Mouse (Mus musculus) CH12.LX (cell line): ENCODE results near the gene Arvcf. TPM values are rescaled to one million over a fixed set of nuclear protein-coding genes. Genes with fewer than 3 reads are reported as not detected.

Source experiments
- DNase-seq: peaks from one replicate; pipeline ENCODE4 v3.0.0-alpha.2; 2013; ENCODE audit errors: extremely low read depth
- H3K27ac ChIP-seq: 2 replicates; pipeline ENCODE4 v1.5.1; 2012; ENCODE audit warnings: low read depth, mild to moderate bottlenecking, control low read depth, moderate library complexity; ENCODE audit not compliant: insufficient read depth
- H3K27me3 ChIP-seq: replicated peaks from 2 replicates; pipeline ENCODE3; 2012; ENCODE audit warnings: inconsistent platforms
- H3K36me3 ChIP-seq, 2 experiments: replicated peaks in 1 of 2; 2 replicates each; pipeline versions ENCODE3 to v1.6.1; 2012; ENCODE audit warnings: inconsistent platforms in 1 of 2, low read length in 1 of 2, mild to moderate bottlenecking in 1 of 2, mixed read lengths in 1 of 2, moderate library complexity in 1 of 2; ENCODE audit not compliant: control insufficient read depth in 1 of 2, insufficient read depth in 1 of 2
- H3K4me1 ChIP-seq, 2 experiments: 2 replicates each; pipeline ENCODE4 v1.6.1; 2012; ENCODE audit warnings: inconsistent platforms in 1 of 2, moderate library complexity in 1 of 2; ENCODE audit not compliant: insufficient read depth in 2 of 2, control insufficient read depth in 1 of 2
- H3K4me2 ChIP-seq: 2 replicates; pipeline ENCODE4 v1.6.1; 2012; ENCODE audit warnings: low read depth, mild to moderate bottlenecking, control low read depth; ENCODE audit not compliant: poor library complexity, insufficient read depth, severe bottlenecking
- H3K4me3 ChIP-seq, 3 experiments: fragments of 150-350 bp in 1 of 3; sonication (generic) in 1 of 3; replicated peaks in 1 of 3; 2 replicates each; pipeline versions ENCODE3 to v1.5.1; 2011 to 2012; ENCODE audit warnings: low read depth in 2 of 3, low read length in 2 of 3, mild to moderate bottlenecking in 2 of 3, moderate library complexity in 2 of 3, control low read depth in 1 of 3, improper control_type of control experiment in 1 of 3, inconsistent platforms in 1 of 3, mixed read lengths in 1 of 3; ENCODE audit not compliant: poor library complexity in 1 of 3
- H3K79me2 ChIP-seq: replicated peaks from 2 replicates; pipeline ENCODE4 v1.6.1; 2012; ENCODE audit warnings: mild to moderate bottlenecking, moderate library complexity; ENCODE audit not compliant: control insufficient read depth, poor library complexity, insufficient read depth, severe bottlenecking; ENCODE audit errors: extremely low read depth
- H3K9ac ChIP-seq: 2 replicates; pipeline ENCODE4 v1.6.1; 2012; ENCODE audit warnings: low read depth, mild to moderate bottlenecking, control low read depth, moderate library complexity; ENCODE audit not compliant: insufficient read depth
- H3K9me3 ChIP-seq: replicated peaks from 2 replicates; pipeline ENCODE3; 2012; ENCODE audit warnings: low read length, inconsistent platforms, mixed read lengths
- CHD2 ChIP-seq: IDR thresholded peaks from 2 replicates; pipeline ENCODE4 v1.6.1; 2011; ENCODE audit warnings: low read length, improper control_type of control experiment
- E2F4 ChIP-seq: IDR thresholded peaks from 2 replicates; pipeline ENCODE4 v1.6.1; 2011; ENCODE audit warnings: low read depth, low read length, improper control_type of control experiment; ENCODE audit not compliant: insufficient replicate concordance
- ELF1 ChIP-seq: IDR thresholded peaks from 2 replicates; pipeline ENCODE4 v1.6.1; 2014; ENCODE audit warnings: low read depth, mild to moderate bottlenecking, inconsistent platforms, low read length, improper control_type of control experiment
- GABPA ChIP-seq: IDR thresholded peaks from 2 replicates; pipeline ENCODE4 v1.6.1; 2012; ENCODE audit warnings: low read depth, low read length, improper control_type of control experiment, inconsistent platforms; ENCODE audit not compliant: insufficient replicate concordance
- HCFC1 ChIP-seq: IDR thresholded peaks from 2 replicates; pipeline ENCODE4 v1.6.1; 2012; ENCODE audit warnings: low read depth, mild to moderate bottlenecking, inconsistent platforms, low read length, improper control_type of control experiment
- IRF4 ChIP-seq: IDR thresholded peaks from 2 replicates; pipeline ENCODE4 v1.6.1; 2014; ENCODE audit warnings: low read depth, mild to moderate bottlenecking, inconsistent platforms, low read length, improper control_type of control experiment
- JUN ChIP-seq: IDR thresholded peaks from 2 replicates; pipeline ENCODE4 v1.6.1; 2011; ENCODE audit warnings: low read depth, mild to moderate bottlenecking, low read length, improper control_type of control experiment, moderate library complexity; ENCODE audit not compliant: insufficient read depth
- JUND ChIP-seq: conservative IDR thresholded peaks from 2 replicates; pipeline ENCODE4 v1.6.1; 2011; ENCODE audit warnings: low read depth, low read length, improper control_type of control experiment
- MAZ ChIP-seq: IDR thresholded peaks from 2 replicates; pipeline ENCODE4 v1.6.1; 2012; ENCODE audit warnings: low read depth, mild to moderate bottlenecking, inconsistent platforms, low read length, improper control_type of control experiment, moderate library complexity
- MXI1 ChIP-seq: IDR thresholded peaks from 2 replicates; pipeline ENCODE4 v1.6.1; 2011; ENCODE audit warnings: mild to moderate bottlenecking, low read depth, low read length, improper control_type of control experiment
- MYC ChIP-seq: IDR thresholded peaks from 2 replicates; pipeline ENCODE4 v1.6.1; 2011; ENCODE audit warnings: low read depth, mild to moderate bottlenecking, improper control_type of control experiment, low read length
- PAX5 ChIP-seq: IDR thresholded peaks from 2 replicates; pipeline ENCODE4 v1.6.1; 2012; ENCODE audit warnings: low read length, inconsistent platforms, mixed read lengths
- POLR2AphosphoS2 ChIP-seq: IDR thresholded peaks from 2 replicates; pipeline ENCODE4 v1.6.1; 2011; ENCODE audit warnings: low read depth, low read length, improper control_type of control experiment
- SIN3A ChIP-seq: IDR thresholded peaks from 2 replicates; pipeline ENCODE4 v1.6.1; 2012; ENCODE audit warnings: low read length, improper control_type of control experiment, inconsistent platforms
- SMC3 ChIP-seq: IDR thresholded peaks from 2 replicates; pipeline ENCODE4 v1.6.1; 2011; ENCODE audit warnings: low read depth, low read length, improper control_type of control experiment
- TBP ChIP-seq: conservative IDR thresholded peaks from 2 replicates; pipeline ENCODE4 v1.6.1; 2011; ENCODE audit warnings: low read depth, low read length, improper control_type of control experiment
- TCF12 ChIP-seq: IDR thresholded peaks from 2 replicates; pipeline ENCODE4 v1.6.1; 2014; ENCODE audit warnings: low read depth, mild to moderate bottlenecking, inconsistent platforms, low read length, improper control_type of control experiment
- USF1 ChIP-seq: IDR thresholded peaks from 2 replicates; pipeline ENCODE4 v1.6.1; 2014; ENCODE audit warnings: low read depth, mild to moderate bottlenecking, inconsistent platforms, low read length, improper control_type of control experiment
- dilution Hi-C: fragments of 300-500 bp; cut with MboI; formaldehyde crosslinking; loops from 2 replicates; pipeline ENCODE4 v1.14.3; 2020; ENCODE audit warnings: low sequenced_read_pairs; ENCODE audit not compliant: extremely low pct_unique_long_range_greater_than_20kb, extremely low pct_ligation_motif_present
- in situ Hi-C: fragments of 300-500 bp; cut with MboI; formaldehyde crosslinking; loops from 3 replicates; pipeline ENCODE4 v1.14.3; 2019; ENCODE audit warnings: low sequenced_read_pairs, low pct_ligation_motif_present, low pct_unique_long_range_greater_than_20kb, mixed read lengths
- polyA plus RNA-seq: library from polyadenylated mRNA; unstranded; fragments of >175 nt; gene quantifications from 2 replicates; pipeline ENCODE4 v1.2.1, GENCODE M21; 2012; ENCODE audit warnings: low read depth; ENCODE audit not compliant: insufficient read length
- total RNA-seq, 2 experiments: library from RNA; depleted of rRNA; stranded (reverse); fragments of 300-350 nt in 1 of 2; fragments of >200 nt in 1 of 2; gene quantifications; 2 replicates each; pipeline ENCODE4 v1.2.3; 2012 to 2014

Arvcf gene
- total and polyA plus RNA-seq, 3 experiments: 1.1 to 7.5 (median 3.9) TPM

GRCm38 (mm10) chr16:18378489-18378888, 30.5 kb downstream of the Arvcf start:
- no peak overlapping the region for H3K9ac ChIP-seq
- in situ Hi-C loops (no loop called here), dilution Hi-C loops (no loop called here)
- no peak for DNase-seq
- no peak overlapping the region for H3K4me2 ChIP-seq
- no peaks in the 10 kb centered on the region for H3K36me3 ChIP-seq
- no peaks in the 10 kb centered on the region for H3K79me2 ChIP-seq
- no peak overlapping the region for H3K27ac ChIP-seq
- H3K9me3 ChIP-seq: no peaks in the 10 kb centered on the region
- peaks cover 8 to 14% of the 10 kb centered on the region in 2 experiments for H3K4me1 ChIP-seq
- TF ChIP-seq SIN3A (no peak), TBP (no peak), JUND (no peak), MAZ (no peak), PAX5 (no peak), ELF1 (no peak), TCF12 (no peak), IRF4 (no peak)
- TF ChIP-seq, all 38 proteins: peak for 0
- Histone ChIP-seq H3K27me3 (no peaks in the 10 kb centered on the region), H3K4me3 (no peak overlapping the region)

DNA sequence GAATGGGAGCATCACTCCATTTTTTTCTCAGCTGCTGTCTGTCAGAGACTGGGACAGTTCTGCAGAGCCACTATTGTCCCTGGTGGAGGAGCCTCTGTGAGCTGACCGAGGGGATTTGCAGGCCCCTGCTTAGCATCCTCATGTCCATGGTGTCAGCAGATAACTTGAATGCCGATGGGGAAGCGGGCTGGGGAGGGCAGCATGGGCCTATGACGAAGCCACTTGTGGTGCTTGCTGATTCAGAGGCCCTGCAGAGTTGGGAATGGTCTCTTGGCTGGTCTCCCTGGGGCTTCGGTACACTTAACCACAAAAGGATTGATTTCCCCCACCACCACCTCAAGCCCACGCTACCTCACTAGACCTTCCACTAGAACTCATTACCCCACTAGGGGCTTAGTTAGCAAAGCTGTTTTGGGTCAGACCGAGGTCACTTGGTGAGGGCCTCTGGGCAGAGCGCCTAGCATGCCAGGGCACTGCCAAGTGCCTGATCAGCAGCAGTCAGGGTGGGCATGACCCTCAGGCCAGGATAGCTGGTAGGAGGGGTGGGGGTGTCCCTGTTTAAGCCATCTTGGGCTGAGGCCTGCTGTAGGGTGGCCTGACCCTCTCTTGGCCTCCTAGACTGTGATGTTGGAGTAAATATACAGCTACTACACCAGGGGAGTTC, 31.5 kb downstream of the Arvcf start:
- no peaks in the 10 kb centered on the region for H3K36me3 ChIP-seq
- no peaks in the 10 kb centered on the region for H3K9me3 ChIP-seq
- no peak overlapping the region for H3K9ac ChIP-seq
- in situ Hi-C loops (no loop called here), dilution Hi-C loops (no loop called here)
- no peaks in the 10 kb centered on the region for H3K27me3 ChIP-seq
- TF ChIP-seq CHD2 (no peak), E2F4 (no peak), GABPA (no peak), POLR2AphosphoS2 (no peak), HCFC1 (no peak), SIN3A (no peak), USF1 (no peak), SMC3 (no peak), MXI1 (no peak), JUN (no peak), MYC (no peak)
- peaks cover 8 to 14% of the 10 kb centered on the region in 2 experiments for H3K4me1 ChIP-seq
- DNase-seq: no peak
- H3K4me3 ChIP-seq: no peak overlapping the region
- no peak overlapping the region for H3K4me2 ChIP-seq
- H3K79me2 ChIP-seq: no peaks in the 10 kb centered on the region
- no peak overlapping the region for H3K27ac ChIP-seq
